Mouse (Mus musculus) stomach, embryonic 16.5 days (tissue): Measurements from ENCODE around the gene Dvl2. TPM values are rescaled to one million over a fixed set of nuclear protein-coding genes. Genes with fewer than 3 reads are reported as not detected.

Source experiments
- ATAC-seq: fragments of 200-750 bp; cut with Nextera tagmentation; 2 replicates; pipeline ENCODE4 v1.8.0; 2017; ENCODE audit warnings: moderate number of reproducible peaks, moderate TSS enrichment; ENCODE audit not compliant: insufficient read depth, low FRiP score
- H3K27ac ChIP-seq: fragments of 300-500 bp; sonication (generic); 2 replicates; pipeline ENCODE4 v1.5.1; 2014; ENCODE audit warnings: low read length
- H3K27me3 ChIP-seq: fragments of 300-500 bp; sonication (generic); 2 replicates; pipeline ENCODE4 v1.6.1; 2014; ENCODE audit warnings: low read length, control low read depth, mixed read lengths; ENCODE audit not compliant: control insufficient read depth, insufficient read depth
- H3K36me3 ChIP-seq: fragments of 300-500 bp; sonication (generic); 2 replicates; pipeline ENCODE4 v1.6.1; 2014; ENCODE audit warnings: low read length; ENCODE audit not compliant: control insufficient read depth, insufficient read depth
- H3K4me1 ChIP-seq: fragments of 300-500 bp; sonication (generic); 2 replicates; pipeline ENCODE4 v1.6.1; 2014; ENCODE audit warnings: low read length, control low read depth, mixed read lengths; ENCODE audit not compliant: control insufficient read depth, insufficient read depth
- H3K4me2 ChIP-seq: fragments of 300-500 bp; sonication (generic); 2 replicates; pipeline ENCODE4 v1.6.1; 2014; ENCODE audit warnings: low read depth, low read length, mixed read lengths
- H3K4me3 ChIP-seq: fragments of 300-500 bp; sonication (generic); replicated peaks from 2 replicates; pipeline ENCODE4 v1.5.1; 2014; ENCODE audit warnings: mild to moderate bottlenecking, low read length
- H3K9ac ChIP-seq: fragments of 300-500 bp; sonication (generic); 2 replicates; pipeline ENCODE4 v1.6.1; 2014; ENCODE audit warnings: low read length
- H3K9me3 ChIP-seq: fragments of 300-500 bp; sonication (generic); replicated peaks from 2 replicates; pipeline ENCODE4 v1.6.1; 2016; ENCODE audit warnings: low read length, control low read depth; ENCODE audit not compliant: control insufficient read depth
- WGBS: fragments of 180-500 bp; shearing (Covaris S2); extraction: QIAGEN DNeasy Blood & Tissue Kit; methylation state at CpG from one replicate; pipeline ENCODE4 v1.1.7; 2014; 5-methylcytosine and 5-hydroxymethylcytosine counted together
- polyA plus RNA-seq: library from polyadenylated mRNA; unstranded; fragments of >200 nt; fragmentation: Nextera tagmentation; extraction: Ambion mirVana; gene quantifications from 2 replicates; pipeline ENCODE4 v1.2.1, GENCODE M21; 2015

Dvl2 gene
- polyA plus RNA-seq, 1 experiment from 2014 or later: 22.3 TPM

- peak overlapping the region; percentile 96 for H3K4me3 ChIP-seq
- H3K27me3 ChIP-seq: no peaks in the 10 kb centered on the region
- H3K4me1 ChIP-seq: peaks cover 24% of the 10 kb centered on the region
- peak overlapping the region; percentile 98 for H3K9ac ChIP-seq
- no peak for ATAC-seq
- H3K9me3 ChIP-seq: no peaks in the 10 kb centered on the region
- under 1% methylated on average over 15 of the region's 15 CpGs for WGBS
- H3K4me2 ChIP-seq: peak overlapping the region; percentile 73
- H3K36me3 ChIP-seq: peaks cover 28% of the 10 kb centered on the region
- H3K27ac ChIP-seq: peak overlapping the region; percentile 96
Measured at GRCm38 (mm10) chr11:69991711-69992110, 8.7 kb upstream of the Dvl2 start.

- Histone ChIP-seq H3K27me3 (no peaks in the 10 kb centered on the region), H3K27ac (no peak overlapping the region), H3K4me3 (peak overlapping the region; percentile 96), H3K4me1 (peaks cover 24% of the 10 kb centered on the region), H3K9ac (peak overlapping the region; percentile 98), H3K9me3 (no peaks in the 10 kb centered on the region), H3K36me3 (peaks cover 26% of the 10 kb centered on the region), H3K4me2 (peak overlapping the region; percentile 73)
- no peak for ATAC-seq
- WGBS: 74% methylated on average over 10 of the region's 10 CpGs
Measured at GRCm38 (mm10) chr11:69992396-69992795, 8.0 kb upstream of the Dvl2 start.

DNA sequence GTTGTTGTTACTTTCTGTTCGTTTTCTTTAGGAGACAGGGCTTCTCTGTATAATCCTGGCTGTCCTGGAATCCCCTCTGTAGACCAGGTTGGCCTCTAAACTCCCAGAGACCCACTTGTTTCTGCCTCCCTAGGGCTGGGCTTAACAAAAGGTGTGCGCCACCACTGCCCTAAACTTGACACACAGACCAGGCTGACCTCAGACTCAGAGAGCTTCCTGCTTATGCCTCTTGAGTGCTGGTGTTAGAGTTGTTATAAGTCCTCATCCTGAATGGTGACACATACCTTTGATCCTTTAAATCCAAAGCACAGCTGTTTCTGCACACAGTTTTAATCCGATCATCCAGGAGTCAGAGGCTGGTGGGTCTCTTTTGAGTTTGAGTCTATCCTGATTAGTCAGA is 7.5 kb upstream of the Dvl2 start:
- Histone ChIP-seq H3K27ac (no peak overlapping the region), H3K36me3 (peaks cover 26% of the 10 kb centered on the region), H3K27me3 (no peaks in the 10 kb centered on the region), H3K9ac (peak overlapping the region; percentile 98), H3K4me1 (peaks cover 27% of the 10 kb centered on the region), H3K4me2 (peak overlapping the region; percentile 73), H3K4me3 (peak overlapping the region; percentile 96; the same call in 1 of the 2 replicates), H3K9me3 (no peaks in the 10 kb centered on the region)
- 85% methylated on average over 3 of the region's 3 CpGs for WGBS
- ATAC-seq: no peak

GRCm38 (mm10) chr11:69994401-69995090 is 5.8 kb upstream of the Dvl2 start:
- peak overlapping the region; percentile 75 for H3K4me3 ChIP-seq
- no peak overlapping the region for H3K9ac ChIP-seq
- WGBS: 77% methylated on average over 11 of the region's 11 CpGs
- no peaks in the 10 kb centered on the region for H3K9me3 ChIP-seq
- H3K27me3 ChIP-seq: no peaks in the 10 kb centered on the region
- H3K27ac ChIP-seq: no peak overlapping the region
- ATAC-seq: no peak
- H3K4me2 ChIP-seq: peak overlapping the region; percentile 45
- H3K4me1 ChIP-seq: peaks cover 28% of the 10 kb centered on the region
- peaks cover 17% of the 10 kb centered on the region for H3K36me3 ChIP-seq

- under 1% methylated on average over 36 of the region's 36 CpGs for WGBS
- ATAC-seq: peak; percentile 86
- peak within 1 kb of the TSS; percentile 75 for H3K4me3 ChIP-seq
Measured at GRCm38 (mm10) chr11:69995391-69995960, 4.9 kb upstream of the Dvl2 start, which contains the start of gene Phf23. Phf23 (plus strand) TSS chr11:69995777.

DNA sequence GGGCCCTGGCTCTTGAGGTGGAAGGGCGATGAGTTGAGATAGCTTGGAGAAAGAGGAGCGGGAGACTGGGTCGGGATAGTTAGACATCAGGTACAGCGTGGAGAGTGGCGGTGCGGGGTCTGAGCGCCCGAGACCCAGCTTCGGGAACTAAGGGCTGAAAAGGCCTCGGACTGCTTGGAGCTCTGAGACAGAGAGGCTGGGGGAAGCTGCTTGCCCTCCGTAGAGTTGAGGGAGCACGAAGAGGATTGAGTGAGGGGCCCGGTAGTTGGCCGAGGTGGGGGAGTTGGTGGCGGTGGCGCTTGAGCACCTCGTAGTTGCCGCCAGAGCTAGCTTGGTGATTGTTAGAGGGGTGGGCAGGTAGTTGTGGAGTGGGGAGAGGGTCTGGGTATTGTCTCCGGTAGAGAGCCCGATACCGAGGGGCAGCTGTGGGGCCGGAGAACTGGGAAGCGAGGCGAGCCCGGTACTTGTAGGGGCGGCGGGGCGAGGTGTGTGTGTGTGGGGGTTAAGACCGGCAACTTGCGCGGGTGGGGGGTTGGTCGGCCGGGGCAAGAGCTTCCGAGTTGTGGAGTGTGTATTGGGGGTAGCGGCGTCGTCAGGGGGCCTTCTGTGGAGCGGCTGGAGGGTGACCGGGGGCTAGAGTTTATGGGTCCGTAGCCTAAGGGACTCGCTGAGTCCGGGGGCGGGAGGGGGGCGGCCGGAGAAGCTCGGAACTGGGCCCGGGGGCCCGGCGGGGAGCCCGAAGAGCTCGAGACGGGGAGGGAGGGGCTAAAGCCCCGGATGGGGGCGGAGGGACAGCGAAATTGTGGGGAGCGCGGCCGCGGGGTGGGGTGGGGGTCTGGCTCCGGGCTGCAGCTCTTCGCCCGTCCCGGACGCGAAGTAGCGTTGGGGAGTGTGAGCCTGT is 4.0 kb upstream of the Dvl2 start:
- H3K4me3 ChIP-seq: peak overlapping the region; percentile 75
- H3K9me3 ChIP-seq: no peaks in the 10 kb centered on the region
- peak overlapping the region; percentile 99 for H3K27ac ChIP-seq
- peak overlapping the region; percentile 58 for H3K4me2 ChIP-seq
- H3K4me1 ChIP-seq: peaks cover 28% of the 10 kb centered on the region
- under 1% methylated on average over 59 of the region's 66 CpGs for WGBS
- H3K9ac ChIP-seq: peak overlapping the region; percentile 89
- H3K27me3 ChIP-seq: no peaks in the 10 kb centered on the region
- peak; percentile 6; the same call in 1 of the 2 replicates for ATAC-seq
- peaks cover 16% of the 10 kb centered on the region for H3K36me3 ChIP-seq

More at GRCm38 (mm10) chr11:69995391-69995960, 4.9 kb upstream of the Dvl2 start, which contains the start of gene Phf23:
- Histone ChIP-seq H3K27me3 (no peaks in the 10 kb centered on the region), H3K27ac (peak within 1 kb of the TSS; percentile 99), H3K4me2 (peak within 1 kb of the TSS; percentile 58), H3K9me3 (no peaks in the 10 kb centered on the region), H3K9ac (peak within 1 kb of the TSS; percentile 89), H3K4me1 (peaks cover 27% of the 10 kb centered on the region), H3K36me3 (peaks cover 16% of the 10 kb centered on the region)

DNA sequence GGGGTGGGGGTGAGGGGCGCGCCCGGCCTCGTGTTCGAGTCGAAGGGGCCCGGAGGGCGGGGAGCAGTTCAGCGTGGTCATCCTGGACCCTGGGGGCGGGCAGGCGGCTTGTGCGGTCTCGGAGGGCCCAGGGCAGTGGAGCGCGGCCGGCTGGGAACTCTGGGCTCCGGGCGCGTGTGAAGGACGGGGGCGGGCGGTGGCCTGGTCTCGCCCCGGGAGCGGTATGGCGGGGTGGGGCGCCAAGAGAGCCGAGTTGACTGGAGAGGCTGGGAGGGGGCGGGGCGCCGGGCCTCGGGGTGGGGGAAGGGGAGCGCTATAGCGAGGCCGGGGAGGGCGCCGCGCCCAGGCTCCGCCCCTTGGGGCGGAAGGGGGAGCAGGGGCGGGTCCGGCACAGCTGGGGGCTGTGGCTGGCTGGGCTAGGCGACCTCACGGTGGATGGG is 3.3 kb upstream of the Dvl2 start:
- Histone ChIP-seq H3K27ac (peak overlapping the region; percentile 99), H3K9ac (peak overlapping the region; percentile 89), H3K9me3 (no peaks in the 10 kb centered on the region), H3K27me3 (no peaks in the 10 kb centered on the region), H3K4me1 (peaks cover 35% of the 10 kb centered on the region), H3K36me3 (peaks cover 16% of the 10 kb centered on the region), H3K4me3 (peak overlapping the region; percentile 75), H3K4me2 (peak overlapping the region; percentile 58)
- WGBS: under 1% methylated on average over 43 of the region's 44 CpGs
- ATAC-seq: peak; percentile 62

DNA sequence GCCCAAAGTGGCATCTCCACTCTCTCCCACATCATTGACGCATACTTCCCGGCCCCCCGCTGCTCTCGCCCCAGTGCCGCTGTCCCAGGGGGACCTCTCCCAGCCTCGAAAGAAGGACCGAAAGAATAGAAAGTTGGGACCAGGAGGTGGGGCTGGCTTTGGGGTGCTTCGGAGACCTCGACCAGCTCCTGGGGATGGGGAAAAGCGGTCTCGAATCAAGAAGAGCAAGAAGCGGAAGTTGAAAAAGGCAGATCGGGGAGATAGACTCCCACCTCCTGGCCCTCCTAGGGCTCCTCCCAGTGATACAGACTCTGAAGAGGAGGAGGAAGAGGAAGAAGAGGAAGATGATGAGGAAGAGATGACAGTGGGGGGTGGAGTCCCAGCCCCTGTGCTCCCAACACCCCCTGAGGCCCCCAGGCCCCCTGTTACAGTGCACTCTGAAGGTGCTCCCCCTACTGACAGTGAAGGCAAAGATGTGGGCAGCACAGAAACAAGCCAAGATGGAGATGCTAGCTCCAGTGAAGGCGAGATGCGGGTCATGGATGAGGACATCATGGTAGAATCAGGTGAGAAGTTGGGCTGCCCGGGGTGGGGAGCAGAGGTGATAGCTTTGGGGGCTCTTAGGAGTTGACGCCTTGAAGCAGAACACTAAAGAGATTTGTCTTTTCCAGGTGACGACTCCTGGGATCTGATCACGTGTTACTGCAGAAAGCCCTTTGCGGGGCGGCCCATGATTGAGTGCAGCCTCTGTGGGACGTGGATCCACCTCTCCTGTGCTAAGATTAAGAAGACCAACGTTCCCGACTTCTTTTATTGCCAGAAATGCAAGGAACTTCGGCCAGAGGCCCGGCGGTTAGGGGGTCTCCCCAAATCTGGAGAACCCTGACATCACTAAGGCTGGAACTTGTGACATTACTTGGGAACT is 1.6 kb upstream of the Dvl2 start:
- ATAC-seq: no peak
- H3K4me3 ChIP-seq: no peak overlapping the region
- H3K9me3 ChIP-seq: no peaks in the 10 kb centered on the region
- no peak overlapping the region for H3K27ac ChIP-seq
- H3K9ac ChIP-seq: no peak overlapping the region
- peaks cover 16% of the 10 kb centered on the region for H3K36me3 ChIP-seq
- H3K4me1 ChIP-seq: peaks cover 34% of the 10 kb centered on the region
- 91% methylated on average over 27 of the region's 27 CpGs for WGBS
- H3K27me3 ChIP-seq: no peaks in the 10 kb centered on the region
- no peak overlapping the region for H3K4me2 ChIP-seq
